Mouse (Mus musculus) urinary bladder, postnatal 10 days (tissue): ENCODE results near the gene Hells.

ENCODE experiments used
- DNase-seq: peaks from one replicate; pipeline ENCODE4 v3.0.0; 2022; ENCODE audit warnings: low spot score

Gene Hells

GRCm38 (mm10) chr19:38930788-38931565 lies at the start of gene Hells:
Gene Hells (plus strand): TSS chr19:38930915.
- peak; percentile 66 for DNase-seq

DNA sequence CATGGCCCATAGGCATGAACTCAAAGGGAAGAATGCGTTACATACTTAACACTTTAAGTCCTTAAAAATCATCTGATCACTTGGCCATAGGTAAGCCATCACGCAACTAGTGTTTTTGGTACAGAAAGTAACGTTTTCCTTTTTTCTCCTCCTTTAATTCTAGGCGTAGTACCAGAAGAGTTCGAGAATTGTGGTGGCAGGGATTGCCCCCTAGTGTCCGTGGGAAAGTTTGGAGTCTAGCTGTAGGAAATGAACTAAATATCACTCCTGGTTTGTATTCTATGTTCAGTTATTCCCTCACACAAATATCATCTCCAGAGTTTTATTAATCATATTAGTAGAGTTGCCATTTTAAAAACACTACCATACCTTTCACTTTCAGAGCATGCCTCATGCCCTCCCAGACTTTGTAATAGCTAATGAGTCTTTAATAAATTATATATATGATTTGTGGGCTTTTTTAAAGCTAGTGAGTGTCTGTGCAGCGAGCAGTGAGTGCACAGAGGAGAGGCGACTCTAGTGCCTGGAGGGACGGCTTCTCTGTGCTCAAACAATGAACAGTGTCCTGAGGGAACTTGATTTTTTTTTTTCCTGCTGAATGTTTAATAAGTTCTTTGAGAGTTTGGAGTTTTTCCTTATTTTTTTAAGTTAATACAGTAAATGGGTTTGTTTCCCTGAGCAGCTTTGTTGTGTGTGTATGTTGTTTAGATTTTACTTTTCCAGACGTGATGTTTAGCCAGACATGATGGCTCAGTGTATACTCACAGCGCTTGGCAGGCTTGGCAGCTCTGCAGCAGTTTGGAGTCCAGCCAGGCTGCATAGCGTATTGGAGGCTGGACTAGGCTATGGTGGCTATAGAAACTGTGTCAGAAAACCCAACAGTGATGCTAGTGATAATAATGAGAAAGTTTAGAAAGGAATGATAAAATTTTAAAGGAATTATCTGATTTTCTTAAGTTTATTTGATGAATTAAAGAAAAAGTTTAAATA lies 29.3 kb upstream of the Hells start:
- DNase-seq: no peak

DNA sequence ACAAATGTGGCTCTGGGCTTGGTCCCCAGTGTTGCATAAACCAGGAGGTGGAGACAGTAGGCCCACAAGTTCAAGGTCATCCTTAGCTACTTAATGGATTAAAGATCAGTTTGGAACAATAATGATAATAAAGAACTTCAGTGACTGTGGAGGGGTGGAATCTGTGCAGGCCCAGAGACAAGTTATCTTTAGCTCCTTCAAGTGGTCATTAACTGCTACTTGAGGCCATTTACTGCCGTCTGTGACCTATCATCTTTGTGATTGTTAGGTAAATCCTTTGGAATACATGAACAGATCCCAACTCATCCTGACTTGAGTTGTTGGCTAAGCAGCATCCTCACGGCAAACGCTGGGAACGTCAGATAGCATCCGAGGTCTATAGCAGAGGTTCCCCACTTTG lies 28.2 kb upstream of the Hells start:
- no peak for DNase-seq

- DNase-seq: no peak
These were observed 16.9 kb upstream of the Hells start for GRCm38 (mm10) chr19:38913786-38914185.

DNA sequence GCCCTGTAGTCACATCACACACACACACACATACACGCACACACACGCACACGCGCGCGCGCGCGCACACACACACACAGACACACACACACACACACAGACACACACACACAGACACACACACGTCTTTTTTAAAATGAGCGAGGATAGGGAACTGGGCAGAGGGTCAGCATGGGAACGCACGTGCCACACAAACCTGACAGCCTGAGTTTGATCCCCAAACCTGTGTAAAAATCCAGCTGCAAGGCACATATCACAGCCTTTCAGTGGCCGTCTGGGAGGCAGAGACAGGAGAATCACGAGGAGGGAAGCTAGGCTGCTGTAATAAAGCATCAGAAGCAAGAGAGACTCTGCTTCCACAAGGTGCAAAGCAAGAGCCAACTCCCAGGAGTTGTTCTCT lies 15.8 kb upstream of the Hells start:
- no peak for DNase-seq

DNA sequence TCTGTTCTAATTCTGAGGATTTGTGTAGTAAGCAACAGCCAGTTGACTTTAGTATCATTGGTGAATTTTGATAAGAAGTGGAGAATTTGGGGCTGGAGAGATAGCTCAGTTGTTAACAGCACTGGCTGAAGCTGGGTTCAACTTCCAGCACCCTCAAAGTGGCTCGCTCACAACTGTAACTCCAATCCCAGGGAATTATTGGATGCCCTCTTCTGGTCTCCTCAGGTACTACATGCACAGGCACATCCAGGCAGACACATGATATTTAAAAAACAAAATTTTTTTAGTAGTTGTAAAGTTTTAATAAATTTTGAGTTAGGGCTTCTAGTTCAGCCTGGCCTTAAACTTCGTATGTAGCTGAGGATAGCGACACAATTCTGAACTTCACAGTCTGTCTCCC lies 15.0 kb upstream of the Hells start:
- no peak for DNase-seq

DNA sequence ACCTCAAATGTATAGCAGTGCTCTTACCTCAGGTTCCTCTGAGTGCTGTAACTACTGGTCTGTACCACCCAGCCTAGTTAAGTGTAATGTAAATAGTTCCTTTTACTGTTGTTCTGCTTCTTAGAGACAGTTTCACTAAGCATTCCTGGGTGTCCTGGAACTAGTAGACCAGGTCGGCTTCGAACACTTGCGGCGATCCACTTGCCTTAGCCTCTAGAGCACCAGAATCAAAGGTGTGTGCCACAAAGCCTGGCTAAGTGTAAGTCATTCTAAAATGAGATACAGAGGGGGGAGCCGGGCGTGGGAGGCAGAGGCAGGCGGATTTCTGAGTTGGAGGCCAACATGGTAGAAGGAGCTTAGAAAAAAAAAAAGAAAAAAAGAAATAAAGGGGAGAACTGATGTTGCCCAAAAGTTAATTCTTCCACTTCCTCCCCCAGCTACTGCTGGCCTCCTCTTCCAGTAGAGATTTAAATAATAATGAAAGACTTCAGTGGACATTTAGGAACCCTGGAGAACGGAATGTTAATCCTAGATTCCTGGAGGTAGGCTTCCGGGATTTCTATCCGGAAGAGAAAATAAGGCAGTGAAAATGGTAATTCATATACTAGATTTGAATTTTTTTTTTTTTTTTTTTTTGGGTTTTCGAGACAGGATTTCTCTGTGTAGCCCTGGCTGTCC lies 2.1 kb upstream of the Hells start:
- DNase-seq: no peak

GRCm38 (mm10) chr19:38929471-38930251 lies 1.1 kb upstream of the Hells start:
- no peak for DNase-seq

GRCm38 (mm10) chr19:38930252-38930787 lies 395 bp upstream of the Hells start:
- no peak for DNase-seq

GRCm38 (mm10) chr19:38931566-38931890 lies 813 bp downstream of the Hells start:
- no peak for DNase-seq

DNA sequence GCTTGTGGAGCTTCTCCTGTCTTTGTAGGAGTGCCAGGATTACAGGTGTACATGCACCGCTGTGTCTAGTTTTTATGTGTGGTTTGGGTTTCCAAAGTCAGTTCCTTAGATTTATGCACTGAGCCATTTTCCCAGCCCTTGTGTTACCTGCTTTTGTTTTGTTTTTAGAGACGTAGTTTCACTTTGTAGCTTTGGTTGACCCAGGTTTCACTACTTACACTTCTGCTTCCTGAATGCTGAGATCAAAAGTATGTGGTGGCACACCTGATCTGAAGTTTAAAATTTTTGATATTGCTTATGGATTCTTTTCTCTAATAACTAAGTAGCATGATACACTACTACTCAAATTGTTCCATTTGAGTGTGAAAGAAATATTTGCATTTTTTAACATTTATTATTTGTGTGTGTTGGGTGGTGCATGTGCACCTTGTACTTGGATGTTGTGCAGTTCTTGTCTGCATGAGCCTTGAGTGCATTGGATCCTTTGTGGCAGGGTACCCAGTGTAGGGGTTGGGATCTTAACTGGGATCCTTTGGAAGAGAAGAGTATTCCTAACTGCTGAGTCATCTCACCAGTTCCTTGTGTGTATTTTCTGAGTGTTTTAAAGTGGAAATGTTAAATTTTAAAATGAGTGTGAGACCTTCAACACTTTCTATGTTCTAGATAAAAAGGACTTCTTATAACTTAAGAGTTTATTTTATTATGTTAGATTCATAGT lies 14.0 kb downstream of the Hells start:
- no peak for DNase-seq

DNA sequence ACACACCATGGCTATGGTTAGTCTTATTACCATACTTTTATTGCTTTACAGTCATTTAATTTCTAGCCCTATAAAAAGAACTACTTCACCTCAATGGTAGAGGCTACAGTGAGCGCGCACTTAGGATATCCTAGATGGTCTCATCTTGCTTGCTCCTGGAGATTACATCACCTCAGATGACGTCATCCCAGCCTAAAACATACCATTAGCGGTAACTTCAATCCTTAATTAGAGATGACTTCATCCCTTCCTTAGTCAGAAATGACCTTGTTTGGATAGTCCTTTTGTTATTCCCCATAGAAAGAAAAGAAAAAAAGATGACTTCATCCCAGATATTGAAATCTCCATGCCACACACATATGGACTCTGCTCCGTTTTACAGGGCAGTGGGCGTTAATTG lies 40.0 kb downstream of the Hells start:
- DNase-seq: no peak

GRCm38 (mm10) chr19:38972581-38972980 lies 41.9 kb downstream of the Hells start:
- DNase-seq: no peak

GRCm38 (mm10) chr19:38973666-38974065 lies 43.0 kb downstream of the Hells start:
- no peak for DNase-seq

- no peak for DNase-seq
These were observed 45.6 kb downstream of the Hells start for GRCm38 (mm10) chr19:38976269-38976668.

GRCm38 (mm10) chr19:38981966-38982365 lies 51.3 kb downstream of the Hells start:
- peak; percentile 17 for DNase-seq

GRCm38 (mm10) chr19:38998248-38998647 lies 67.5 kb downstream of the Hells start:
- DNase-seq: no peak

GRCm38 (mm10) chr19:38998676-38999075 lies 68.0 kb downstream of the Hells start:
- no peak for DNase-seq

GRCm38 (mm10) chr19:39005132-39005531 lies 74.4 kb downstream of the Hells start:
- no peak for DNase-seq

- no peak for DNase-seq
These were observed 76.0 kb downstream of the Hells start, which contains the start of gene Cyp2c55 for GRCm38 (mm10) chr19:39006715-39007114. Gene Cyp2c55 (plus strand): TSS chr19:39007019.
